Mouse (Mus musculus) liver, embryonic 11.5 days (tissue): Measurements from ENCODE around the gene Atp6v0e2. TPM values are rescaled to one million over a fixed set of nuclear protein-coding genes. Genes with fewer than 3 reads are reported as not detected.

Experiments
- ATAC-seq: fragments of 200-750 bp; cut with Nextera tagmentation; replicated peaks from 2 replicates; pipeline ENCODE4 v1.8.0; 2017; ENCODE audit warnings: moderate number of reproducible peaks, mild to moderate bottlenecking, moderate TSS enrichment, moderate library complexity; ENCODE audit not compliant: low FRiP score
- DNase-seq: peaks from one replicate; pipeline ENCODE4 v3.0.0-alpha.2; 2017; ENCODE audit warnings: low spot score
- H3K27ac ChIP-seq: fragments of 300-500 bp; sonication (generic); 2 replicates; pipeline ENCODE4 v1.5.1; 2014; ENCODE audit warnings: mild to moderate bottlenecking, low read depth, low read length, control low read depth
- H3K27me3 ChIP-seq: fragments of 300-500 bp; sonication (generic); replicated peaks from 2 replicates; pipeline ENCODE4 v1.6.1; 2014; ENCODE audit warnings: low read length, mixed read lengths; ENCODE audit not compliant: control insufficient read depth, insufficient read depth
- H3K36me3 ChIP-seq: fragments of 300-500 bp; sonication (generic); 2 replicates; pipeline ENCODE4 v1.6.1; 2014; ENCODE audit warnings: mild to moderate bottlenecking, low read length, moderate library complexity, mixed read lengths; ENCODE audit not compliant: control insufficient read depth, insufficient read depth
- H3K4me1 ChIP-seq: fragments of 300-500 bp; sonication (generic); replicated peaks from 2 replicates; pipeline ENCODE4 v1.6.1; 2014; ENCODE audit warnings: low read length, mixed read lengths; ENCODE audit not compliant: control insufficient read depth, insufficient read depth
- H3K4me2 ChIP-seq: fragments of 300-500 bp; sonication (generic); 2 replicates; pipeline ENCODE4 v1.6.1; 2014; ENCODE audit warnings: mild to moderate bottlenecking, control low read depth, moderate library complexity
- H3K4me3 ChIP-seq: fragments of 300-500 bp; sonication (generic); 2 replicates; pipeline ENCODE4 v1.5.1; 2014; ENCODE audit warnings: low read depth, low read length, control low read depth
- H3K9ac ChIP-seq: fragments of 300-500 bp; sonication (generic); 2 replicates; pipeline ENCODE4 v1.6.1; 2014; ENCODE audit warnings: low read depth, low read length, control low read depth
- H3K9me3 ChIP-seq: fragments of 300-500 bp; sonication (generic); 2 replicates; pipeline ENCODE4 v1.6.1; 2016; ENCODE audit warnings: low read length, inconsistent platforms, mixed read lengths; ENCODE audit not compliant: control insufficient read depth
- WGBS: fragments of 180-500 bp; shearing (Covaris S2); extraction: QIAGEN DNeasy Blood & Tissue Kit; methylation state at CpG from one replicate; pipeline ENCODE4 v1.1.7; 2014; 5-methylcytosine and 5-hydroxymethylcytosine counted together
- polyA plus RNA-seq: library from polyadenylated mRNA; unstranded; fragments of >200 nt; fragmentation: Nextera tagmentation; extraction: Ambion mirVana; gene quantifications from 2 replicates; pipeline ENCODE4 v1.2.1, GENCODE M21; 2014

The Atp6v0e2 gene
- polyA plus RNA-seq, 1 experiment from 2014 or later: 4.2 TPM

DNA sequence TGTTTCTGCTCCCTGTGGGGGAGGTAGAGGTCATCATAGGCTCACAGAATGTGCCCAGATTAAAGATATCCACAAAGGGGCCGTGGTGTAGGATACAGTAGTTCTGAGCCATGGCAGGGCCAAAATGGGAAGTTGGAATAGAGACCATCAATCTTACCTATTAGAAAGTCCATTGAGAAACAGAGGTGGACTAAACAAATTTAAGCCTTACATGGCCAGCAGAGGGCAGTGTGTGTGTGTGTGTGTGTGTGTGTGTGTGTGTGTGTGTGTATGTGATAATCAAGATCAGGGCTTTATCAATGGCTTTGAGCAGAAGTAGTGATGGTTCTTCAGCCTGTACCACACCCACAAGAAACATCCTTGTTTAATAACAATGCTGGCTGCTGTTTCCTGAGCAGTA, 8.9 kb downstream of the Atp6v0e2 start:
- no peak overlapping the region for H3K4me3 ChIP-seq
- ATAC-seq (no peak), DNase-seq (no peak)
- H3K36me3 ChIP-seq: no peaks in the 10 kb centered on the region
- WGBS: 35% methylated on average over 1 of the region's 1 CpGs
- H3K27me3 ChIP-seq: no peaks in the 10 kb centered on the region
- H3K27ac ChIP-seq: no peak overlapping the region
- no peak overlapping the region for H3K4me2 ChIP-seq
- H3K9me3 ChIP-seq: no peaks in the 10 kb centered on the region
- H3K9ac ChIP-seq: no peak overlapping the region
- no peaks in the 10 kb centered on the region for H3K4me1 ChIP-seq

DNA sequence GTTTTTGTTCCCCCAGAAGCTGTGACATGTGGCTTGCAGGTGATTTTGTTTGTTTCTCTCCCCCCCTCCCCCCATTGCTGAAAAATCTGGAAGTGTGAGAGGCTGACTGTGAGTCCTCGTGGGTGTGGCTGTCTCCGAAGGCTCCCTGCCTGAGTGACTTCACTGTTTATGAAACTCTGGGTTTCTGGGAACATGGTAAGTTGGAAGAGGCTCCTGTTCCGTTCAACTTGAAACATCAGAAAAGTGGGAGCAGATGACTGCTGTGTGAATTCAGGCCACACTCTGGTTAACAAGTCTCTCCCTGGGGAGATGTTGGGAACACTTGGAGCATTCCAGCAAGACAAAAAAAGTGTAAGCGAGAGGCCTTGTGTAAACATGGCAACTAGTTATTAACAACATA, 9.4 kb downstream of the Atp6v0e2 start:
- H3K9ac ChIP-seq: no peak overlapping the region
- 61% methylated on average over 4 of the region's 4 CpGs for WGBS
- ATAC-seq (no peak), DNase-seq (no peak)
- H3K4me2 ChIP-seq: no peak overlapping the region
- H3K4me3 ChIP-seq: no peak overlapping the region
- no peaks in the 10 kb centered on the region for H3K4me1 ChIP-seq
- H3K9me3 ChIP-seq: no peaks in the 10 kb centered on the region
- H3K27ac ChIP-seq: no peak overlapping the region
- no peaks in the 10 kb centered on the region for H3K36me3 ChIP-seq
- H3K27me3 ChIP-seq: no peaks in the 10 kb centered on the region

DNA sequence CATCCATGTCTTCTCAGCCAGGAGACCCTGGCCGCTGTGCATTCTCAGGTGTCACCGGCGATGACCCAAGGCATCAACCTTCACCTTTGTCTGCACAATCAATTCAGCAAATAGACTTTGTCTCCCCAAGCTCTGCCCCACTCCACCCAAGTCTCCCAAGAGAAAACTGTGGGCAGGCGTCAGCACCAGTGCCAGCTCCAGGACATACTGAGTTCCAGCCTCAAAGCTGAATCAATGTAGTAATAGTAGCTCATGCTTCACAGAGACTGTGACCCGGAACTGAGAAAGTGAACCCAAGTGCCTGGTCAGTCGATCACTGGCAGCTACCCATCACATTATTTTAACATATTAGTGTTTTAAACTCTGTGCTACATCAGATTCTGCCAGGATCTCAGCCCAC, 10.9 kb downstream of the Atp6v0e2 start:
- Histone ChIP-seq H3K36me3 (no peaks in the 10 kb centered on the region), H3K4me2 (no peak overlapping the region), H3K9ac (no peak overlapping the region), H3K27ac (no peak overlapping the region), H3K4me1 (no peaks in the 10 kb centered on the region), H3K4me3 (no peak overlapping the region), H3K27me3 (no peaks in the 10 kb centered on the region), H3K9me3 (no peaks in the 10 kb centered on the region)
- DNase-seq (no peak), ATAC-seq (no peak)
- WGBS: 70% methylated on average over 6 of the region's 6 CpGs

DNA sequence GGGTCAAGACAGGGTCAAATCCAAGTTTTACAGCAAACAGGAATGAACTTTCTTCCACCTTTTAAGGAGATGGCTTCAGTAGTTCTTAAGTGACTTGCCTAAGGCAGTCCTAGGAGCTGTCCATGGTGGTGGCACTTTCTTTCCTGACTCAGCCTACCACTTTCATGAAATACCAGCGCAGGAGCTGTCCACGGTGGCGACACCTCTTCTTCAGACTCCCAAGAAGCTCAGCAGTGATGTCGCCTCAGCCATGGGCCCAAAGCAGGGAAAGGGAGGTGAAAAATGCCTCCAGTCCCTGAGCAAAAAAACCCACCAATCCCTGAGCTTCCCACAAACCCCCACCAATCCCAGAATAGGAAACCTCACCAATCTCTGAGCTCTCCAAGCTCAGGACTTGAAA, 15.5 kb downstream of the Atp6v0e2 start:
- DNase-seq (peak; percentile 48), ATAC-seq (no peak)
- no peak overlapping the region for H3K27ac ChIP-seq
- H3K4me2 ChIP-seq: no peak overlapping the region
- H3K4me3 ChIP-seq: no peak overlapping the region
- H3K36me3 ChIP-seq: no peaks in the 10 kb centered on the region
- no peaks in the 10 kb centered on the region for H3K9me3 ChIP-seq
- WGBS: 25% methylated on average over 4 of the region's 4 CpGs
- peaks cover 2% of the 10 kb centered on the region; the same call in 1 of the 2 replicates for H3K4me1 ChIP-seq
- H3K9ac ChIP-seq: no peak overlapping the region
- H3K27me3 ChIP-seq: no peaks in the 10 kb centered on the region

DNA sequence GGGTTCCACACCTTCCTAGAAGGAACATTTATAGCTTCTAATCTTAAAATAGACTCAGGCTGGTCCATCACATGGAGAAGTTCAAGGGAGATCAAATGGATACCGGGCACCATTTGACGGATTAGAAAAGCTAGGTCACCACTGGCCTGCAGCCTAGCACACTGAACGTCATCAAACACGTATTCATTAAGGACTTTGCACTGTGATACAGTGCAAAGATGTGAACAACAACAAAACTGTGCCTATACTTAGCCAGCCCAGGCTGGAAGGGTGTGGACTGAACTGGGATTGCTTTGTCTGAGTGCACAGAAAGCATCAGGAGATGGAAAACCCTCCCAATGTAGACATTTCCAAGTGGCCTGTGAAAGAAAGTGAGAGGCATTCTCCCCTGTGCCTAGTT, 16.4 kb downstream of the Atp6v0e2 start:
- H3K4me3 ChIP-seq: peak overlapping the region; percentile 43
- ATAC-seq: no peak
- DNase-seq: no peak
- H3K36me3 ChIP-seq: no peaks in the 10 kb centered on the region
- H3K4me1 ChIP-seq: peaks cover 2% of the 10 kb centered on the region; the same call in 1 of the 2 replicates
- peak overlapping the region; percentile 64; the same call in 1 of the 2 replicates for H3K9ac ChIP-seq
- WGBS: 82% methylated on average over 4 of the region's 4 CpGs
- no peaks in the 10 kb centered on the region for H3K9me3 ChIP-seq
- H3K27me3 ChIP-seq: no peaks in the 10 kb centered on the region
- H3K4me2 ChIP-seq: peak overlapping the region; percentile 74
- peak overlapping the region; percentile 8; the same call in 1 of the 2 replicates for H3K27ac ChIP-seq

DNA sequence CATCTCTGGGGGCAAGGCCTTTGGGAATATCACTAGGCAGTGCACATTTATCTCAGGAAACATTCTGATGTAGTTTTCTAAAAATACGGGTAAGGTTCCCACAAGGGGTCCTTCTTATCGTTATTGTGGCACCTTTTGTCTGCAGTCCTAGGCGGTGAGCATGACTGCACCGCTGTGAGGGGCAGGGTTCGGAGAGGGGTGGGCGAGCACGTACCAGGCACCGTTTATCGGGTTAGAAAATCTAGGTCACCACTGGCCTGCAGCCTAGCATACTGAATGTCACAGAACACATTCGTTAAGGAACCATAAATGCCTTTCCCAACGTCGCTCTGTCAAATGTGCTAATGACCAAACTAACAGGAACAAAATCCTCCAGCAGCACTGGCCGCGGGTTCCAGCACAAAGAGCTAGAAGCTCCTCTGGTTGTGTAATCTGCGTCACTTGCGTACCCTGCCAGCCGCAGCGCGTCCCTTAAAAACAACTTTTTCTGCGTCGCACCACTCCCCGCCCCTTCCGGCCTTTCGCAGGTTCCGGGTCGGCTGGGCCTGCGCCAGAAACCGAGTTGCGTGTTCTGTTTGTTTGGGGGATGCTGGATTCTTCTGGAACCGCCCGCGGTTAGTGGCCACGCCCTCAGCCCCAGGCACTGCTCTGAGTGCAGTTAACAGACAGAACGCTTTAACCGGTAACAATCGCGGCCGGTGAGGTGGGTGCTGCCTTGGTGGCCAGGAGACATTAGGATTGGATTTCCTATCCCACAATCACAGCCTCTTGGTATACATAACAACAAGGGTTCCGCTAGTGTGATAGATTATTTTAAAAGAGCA, 17.1 kb downstream of the Atp6v0e2 start, which contains the start of gene Lrrc61:
TSS of gene Lrrc61 (plus strand) at position 517 of the 824 bp plus-strand sequence.
- no peaks in the 10 kb centered on the region for H3K27me3 ChIP-seq
- H3K4me3 ChIP-seq: peak within 1 kb of the TSS; percentile 43
- peak within 1 kb of the TSS; percentile 64 for H3K9ac ChIP-seq
- H3K36me3 ChIP-seq: no peaks in the 10 kb centered on the region
- WGBS: under 1% methylated on average over 39 of the region's 39 CpGs
- ATAC-seq: peak; percentile 90
- H3K4me2 ChIP-seq: peak within 1 kb of the TSS; percentile 74
- peak; percentile 89 for DNase-seq
- H3K4me1 ChIP-seq: peaks cover 2% of the 10 kb centered on the region; the same call in 1 of the 2 replicates
- H3K27ac ChIP-seq: peak within 1 kb of the TSS; percentile 68; the same call in 1 of the 2 replicates
- H3K9me3 ChIP-seq: no peaks in the 10 kb centered on the region

DNA sequence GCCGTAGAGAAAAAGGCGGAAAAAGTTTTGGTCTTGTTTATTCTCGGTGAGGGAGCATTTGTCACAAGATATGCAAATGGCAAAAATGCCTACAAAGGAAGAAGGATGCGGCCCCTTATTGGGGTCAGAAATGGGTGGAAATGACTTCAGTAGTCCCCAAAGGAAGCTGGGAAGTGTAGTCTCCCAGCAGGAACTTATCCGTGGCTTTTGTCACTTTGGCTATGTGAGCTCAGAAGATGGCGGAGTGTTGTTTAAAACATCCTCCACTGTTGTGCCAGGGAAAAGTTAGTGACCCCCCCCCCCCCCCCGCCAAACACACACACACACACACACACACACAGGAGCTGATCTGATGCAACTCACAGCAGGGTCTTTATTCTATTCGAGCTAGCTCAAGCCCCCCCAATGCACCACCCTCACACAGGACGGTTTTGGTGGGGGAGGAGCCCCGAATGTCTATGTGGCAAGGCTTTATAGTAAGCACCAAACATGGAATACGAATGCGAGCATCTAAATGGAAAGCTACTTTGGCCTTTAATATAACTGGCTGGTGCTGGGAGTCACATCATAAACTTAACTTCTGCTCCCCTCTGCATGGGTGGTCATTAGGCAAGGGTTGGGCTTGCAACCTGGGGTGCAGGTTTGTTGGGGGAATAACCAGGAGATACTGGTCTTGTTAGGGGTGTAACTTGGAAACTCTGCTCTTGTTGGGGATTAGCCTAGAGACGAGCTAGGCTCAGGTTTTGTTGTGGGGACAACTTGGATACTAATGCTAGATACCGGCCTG, 17.9 kb downstream of the Atp6v0e2 start:
- ATAC-seq (peak; percentile 64), DNase-seq (peak; percentile 40)
- Histone ChIP-seq H3K9me3 (no peaks in the 10 kb centered on the region), H3K27me3 (no peaks in the 10 kb centered on the region), H3K4me3 (peak overlapping the region; percentile 43), H3K27ac (peak overlapping the region; percentile 68; the same call in 1 of the 2 replicates), H3K36me3 (no peaks in the 10 kb centered on the region), H3K4me2 (peak overlapping the region; percentile 74), H3K9ac (peak overlapping the region; percentile 64), H3K4me1 (peaks cover 2% of the 10 kb centered on the region; the same call in 1 of the 2 replicates)
- 40% methylated on average over 13 of the region's 14 CpGs for WGBS

DNA sequence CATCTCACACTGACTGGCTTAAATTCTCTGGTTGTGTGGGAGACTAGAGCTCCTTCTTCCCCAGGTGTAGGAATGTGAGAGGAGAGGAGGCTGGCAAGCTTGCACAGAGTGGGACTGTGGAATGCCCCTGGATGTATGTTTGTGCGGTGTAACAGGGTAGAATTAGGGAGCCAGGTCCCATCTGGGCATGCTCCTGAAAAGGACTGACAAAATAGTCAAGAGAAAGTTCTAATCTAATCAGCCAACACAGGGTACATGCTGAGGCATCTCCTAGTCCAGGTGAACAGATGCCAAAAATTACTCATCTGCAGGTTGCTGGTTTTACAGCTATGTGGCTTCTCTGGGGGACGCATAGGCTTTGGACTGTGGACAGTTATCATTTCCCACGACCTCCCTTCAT, 18.5 kb downstream of the Atp6v0e2 start:
- WGBS: 94% methylated on average over 3 of the region's 3 CpGs

More for the DNA sequence above, 18.5 kb downstream of the Atp6v0e2 start:
- ATAC-seq (no peak), DNase-seq (no peak)
- Histone ChIP-seq H3K36me3 (no peaks in the 10 kb centered on the region), H3K27me3 (no peaks in the 10 kb centered on the region), H3K4me3 (no peak overlapping the region), H3K4me2 (peak overlapping the region; percentile 74; the same call in 1 of the 2 replicates), H3K27ac (no peak overlapping the region), H3K9ac (no peak overlapping the region), H3K4me1 (peaks cover 2% of the 10 kb centered on the region; the same call in 1 of the 2 replicates), H3K9me3 (no peaks in the 10 kb centered on the region)
